Mouse (Mus musculus): ENCODE results near the gene Efna1. TPM values are rescaled to one million over a fixed set of nuclear protein-coding genes. Genes with fewer than 3 reads are reported as not detected.

Efna1 gene
- total and polyA plus RNA-seq, 2 experiments, result 22.1 to 73.1 TPM

- TF ChIP-seq POLR2A (IDR thresholded peaks at IDR 0.05; ENCODE audit: extremely low read depth, insufficient read depth, low read length) (no peak), CTCF (IDR thresholded peaks at IDR 0.05; ENCODE audit: low read depth, low read length) (no peak)
These were observed 24.2 kb upstream of the Efna1 start for GRCm38 (mm10) chr3:89305105-89305504.

GRCm38 (mm10) chr3:89304440-89304839 is 23.5 kb upstream of the Efna1 start:
- TF ChIP-seq POLR2A (IDR thresholded peaks at IDR 0.05; ENCODE audit: extremely low read depth, insufficient read depth, low read length) (no peak), CTCF (IDR thresholded peaks at IDR 0.05; ENCODE audit: low read depth, low read length) (no peak)
- Histone ChIP-seq H3K4me3 (ENCODE audit: insufficient read depth, low read depth, low read length) (no peak overlapping the region), H3K27me3 (ENCODE audit: control insufficient read depth, insufficient read depth, low read length) (no peaks in the 10 kb centered on the region), H3K36me3 (ENCODE audit: control insufficient read depth, insufficient read depth, low read length) (no peaks in the 10 kb centered on the region), H3K27ac (replicated peaks; ENCODE audit: insufficient read depth, low read depth, low read length) (peak overlapping the region; percentile 97), H3K79me2 (ENCODE audit: control insufficient read depth, insufficient read depth, low read length) (no peaks in the 10 kb centered on the region; the same call in 1 of the 2 replicates), H3K9ac (ENCODE audit: low read depth, low read length) (peak overlapping the region; percentile 68), H3K4me1 (ENCODE audit: control insufficient read depth, insufficient read depth, low read length) (peaks cover 30% of the 10 kb centered on the region)
- WGBS, result 72% methylated on average over 6 of the region's 6 CpGs
- no peak for DNase-seq (ENCODE audit: extremely low read depth, low read depth, low spot score)

More at GRCm38 (mm10) chr3:89305105-89305504, 24.2 kb upstream of the Efna1 start:
- Histone ChIP-seq H3K9ac (ENCODE audit: low read depth, low read length) (peak overlapping the region; percentile 68), H3K27ac (replicated peaks; ENCODE audit: insufficient read depth, low read depth, low read length) (peak overlapping the region; percentile 97), H3K36me3 (ENCODE audit: control insufficient read depth, insufficient read depth, low read length) (no peaks in the 10 kb centered on the region), H3K79me2 (ENCODE audit: control insufficient read depth, insufficient read depth, low read length) (no peaks in the 10 kb centered on the region; the same call in 1 of the 2 replicates), H3K4me1 (ENCODE audit: control insufficient read depth, insufficient read depth, low read length) (peaks cover 30% of the 10 kb centered on the region), H3K27me3 (ENCODE audit: control insufficient read depth, insufficient read depth, low read length) (no peaks in the 10 kb centered on the region), H3K4me3 (ENCODE audit: insufficient read depth, low read depth, low read length) (no peak overlapping the region)
- 22% methylated on average over 4 of the region's 4 CpGs for WGBS
- no peak for DNase-seq (ENCODE audit: extremely low read depth, low read depth, low spot score)

GRCm38 (mm10) chr3:89300514-89300913 is 19.6 kb upstream of the Efna1 start:
- no peak overlapping the region for H3K4me3 ChIP-seq (ENCODE audit: insufficient read depth, low read depth, low read length)
- H3K9ac ChIP-seq (ENCODE audit: low read depth, low read length), result no peak overlapping the region
- H3K36me3 ChIP-seq (ENCODE audit: control insufficient read depth, insufficient read depth, low read length), result no peaks in the 10 kb centered on the region
- DNase-seq (ENCODE audit: extremely low read depth, low read depth, low spot score), result no peak
- H3K79me2 ChIP-seq (ENCODE audit: control insufficient read depth, insufficient read depth, low read length), result no peaks in the 10 kb centered on the region; the same call in 1 of the 2 replicates
- H3K4me1 ChIP-seq (ENCODE audit: control insufficient read depth, insufficient read depth, low read length), result peaks cover 24% of the 10 kb centered on the region
- 0 out of 2 replicates have a peak, but pooled peaks have one; percentile 0 for TF ChIP-seq CTCF (IDR thresholded peaks at IDR 0.05; ENCODE audit: low read depth, low read length)
- TF ChIP-seq POLR2A (IDR thresholded peaks at IDR 0.05; ENCODE audit: extremely low read depth, insufficient read depth, low read length), result no peak
- peak overlapping the region; percentile 78 for H3K27ac ChIP-seq (replicated peaks; ENCODE audit: insufficient read depth, low read depth, low read length)
- WGBS, result 57% methylated on average over 2 of the region's 2 CpGs
- no peaks in the 10 kb centered on the region for H3K27me3 ChIP-seq (ENCODE audit: control insufficient read depth, insufficient read depth, low read length)

GRCm38 (mm10) chr3:89300071-89300470 is 19.1 kb upstream of the Efna1 start:
- peak; percentile 100 for DNase-seq (ENCODE audit: extremely low read depth, low read depth, low spot score)
- WGBS, result 6% methylated on average over 1 of the region's 1 CpGs
- Histone ChIP-seq H3K36me3 (ENCODE audit: control insufficient read depth, insufficient read depth, low read length) (no peaks in the 10 kb centered on the region), H3K27ac (replicated peaks; ENCODE audit: insufficient read depth, low read depth, low read length) (peak overlapping the region; percentile 78), H3K4me3 (ENCODE audit: insufficient read depth, low read depth, low read length) (peak overlapping the region; percentile 57; the same call in 1 of the 2 replicates), H3K4me1 (ENCODE audit: control insufficient read depth, insufficient read depth, low read length) (peaks cover 21% of the 10 kb centered on the region), H3K79me2 (ENCODE audit: control insufficient read depth, insufficient read depth, low read length) (no peaks in the 10 kb centered on the region; the same call in 1 of the 2 replicates), H3K27me3 (ENCODE audit: control insufficient read depth, insufficient read depth, low read length) (no peaks in the 10 kb centered on the region), H3K9ac (ENCODE audit: low read depth, low read length) (no peak overlapping the region)
- no peak for TF ChIP-seq POLR2A (IDR thresholded peaks at IDR 0.05; ENCODE audit: extremely low read depth, insufficient read depth, low read length)
- no peak for TF ChIP-seq CTCF (IDR thresholded peaks at IDR 0.05; ENCODE audit: low read depth, low read length)

GRCm38 (mm10) chr3:89299499-89299898 is 18.6 kb upstream of the Efna1 start:
- Histone ChIP-seq H3K36me3 (ENCODE audit: control insufficient read depth, insufficient read depth, low read length) (no peaks in the 10 kb centered on the region), H3K79me2 (ENCODE audit: control insufficient read depth, insufficient read depth, low read length) (no peaks in the 10 kb centered on the region; the same call in 1 of the 2 replicates), H3K4me1 (ENCODE audit: control insufficient read depth, insufficient read depth, low read length) (peaks cover 17% of the 10 kb centered on the region), H3K4me3 (ENCODE audit: insufficient read depth, low read depth, low read length) (peak overlapping the region; percentile 57), H3K27ac (replicated peaks; ENCODE audit: insufficient read depth, low read depth, low read length) (peak overlapping the region; percentile 78), H3K27me3 (ENCODE audit: control insufficient read depth, insufficient read depth, low read length) (no peaks in the 10 kb centered on the region), H3K9ac (ENCODE audit: low read depth, low read length) (peak overlapping the region; percentile 66)
- peak; percentile 66 for DNase-seq (ENCODE audit: extremely low read depth, low read depth, low spot score)
- WGBS, result 5% methylated on average over 14 of the region's 14 CpGs
- TF ChIP-seq POLR2A (IDR thresholded peaks at IDR 0.05; ENCODE audit: extremely low read depth, insufficient read depth, low read length) (no peak), CTCF (IDR thresholded peaks at IDR 0.05; ENCODE audit: low read depth, low read length) (peak; percentile 23; the same call in 1 of the 2 replicates)

- WGBS, result 61% methylated on average over 6 of the region's 6 CpGs
- Histone ChIP-seq H3K79me2 (ENCODE audit: control insufficient read depth, insufficient read depth, low read length) (no peaks in the 10 kb centered on the region; the same call in 1 of the 2 replicates), H3K36me3 (ENCODE audit: control insufficient read depth, insufficient read depth, low read length) (no peaks in the 10 kb centered on the region), H3K4me3 (ENCODE audit: insufficient read depth, low read depth, low read length) (no peak overlapping the region), H3K9ac (ENCODE audit: low read depth, low read length) (peak overlapping the region; percentile 45), H3K27me3 (ENCODE audit: control insufficient read depth, insufficient read depth, low read length) (no peaks in the 10 kb centered on the region), H3K4me1 (ENCODE audit: control insufficient read depth, insufficient read depth, low read length) (peaks cover 19% of the 10 kb centered on the region), H3K27ac (replicated peaks; ENCODE audit: insufficient read depth, low read depth, low read length) (peak overlapping the region; percentile 78)
- DNase-seq (ENCODE audit: extremely low read depth, low read depth, low spot score), result peak; percentile 51
- TF ChIP-seq POLR2A (IDR thresholded peaks at IDR 0.05; ENCODE audit: extremely low read depth, insufficient read depth, low read length), result no peak
- TF ChIP-seq CTCF (IDR thresholded peaks at IDR 0.05; ENCODE audit: low read depth, low read length), result no peak
These were observed 18.0 kb upstream of the Efna1 start for GRCm38 (mm10) chr3:89298908-89299307.
